Mouse (Mus musculus) olfactory bulb, adult 2 months (tissue): ENCODE results near the gene Dmrtc2.

Source experiments
- CTCF ChIP-seq: fragments of 200-500 bp; IDR thresholded peaks from 2 replicates; pipeline ENCODE4 v1.5.1; 2012; ENCODE audit warnings: low read depth, mild to moderate bottlenecking, low read length, moderate library complexity; ENCODE audit not compliant: insufficient read depth
- POLR2A ChIP-seq: fragments of 200-500 bp; IDR thresholded peaks from 2 replicates; pipeline ENCODE4 v1.6.1; 2012; ENCODE audit warnings: mild to moderate bottlenecking, low read depth, low read length, moderate library complexity; ENCODE audit not compliant: insufficient read depth

- TF ChIP-seq POLR2A (no peak), CTCF (no peak)
These were observed 36.7 kb downstream of the Dmrtc2 start for GRCm38 (mm10) chr7:24906551-24906950.
